Mouse (Mus musculus) heart, adult 8-10 months (tissue): ENCODE results near the gene Gm11733. TPM values are rescaled to one million over a fixed set of nuclear protein-coding genes. Genes with fewer than 3 reads are reported as not detected.
"Not testable (repeated sequence)": the region's sequence is repeated elsewhere in the genome, so short reads cannot be mapped to it uniquely, and the experiment has no call there.

ENCODE experiments used
- DNase-seq: peaks from one replicate; pipeline ENCODE4 v3.0.0; 2022; ENCODE audit warnings: low spot score
- total RNA-seq, 4 experiments: library from RNA; stranded (reverse); gene quantifications; 2 replicates each; pipeline ENCODE4 v1.2.4; 2022

Gene Gm11733
- total RNA-seq = under 1 TPM in 1 of 4 experiments, not detected in 3; 0.11 TPM

DNA sequence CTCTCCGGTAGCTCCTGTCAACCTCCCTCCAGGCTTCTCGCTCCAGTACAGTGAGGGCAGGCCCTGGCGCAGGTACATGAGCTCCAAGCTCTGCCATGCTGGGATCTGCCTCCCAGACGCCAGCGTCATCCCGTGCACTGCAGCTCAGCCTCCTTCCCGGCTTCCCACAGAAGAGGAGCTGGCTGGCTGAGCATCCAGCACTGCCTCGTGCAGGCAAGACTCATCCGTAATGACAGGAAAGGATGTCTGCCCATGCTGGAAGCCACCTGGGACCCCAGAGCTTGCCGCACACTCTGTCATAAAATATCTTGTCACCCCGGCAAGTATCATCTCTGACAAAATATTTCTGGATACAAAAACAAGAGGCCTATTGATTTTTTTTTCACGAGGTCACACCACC is at the start of gene Gm11733:
Gene Gm11733, plus strand, starts transcription at position 171 of the 400 bp plus-strand sequence.
- DNase-seq = no peak

DNA sequence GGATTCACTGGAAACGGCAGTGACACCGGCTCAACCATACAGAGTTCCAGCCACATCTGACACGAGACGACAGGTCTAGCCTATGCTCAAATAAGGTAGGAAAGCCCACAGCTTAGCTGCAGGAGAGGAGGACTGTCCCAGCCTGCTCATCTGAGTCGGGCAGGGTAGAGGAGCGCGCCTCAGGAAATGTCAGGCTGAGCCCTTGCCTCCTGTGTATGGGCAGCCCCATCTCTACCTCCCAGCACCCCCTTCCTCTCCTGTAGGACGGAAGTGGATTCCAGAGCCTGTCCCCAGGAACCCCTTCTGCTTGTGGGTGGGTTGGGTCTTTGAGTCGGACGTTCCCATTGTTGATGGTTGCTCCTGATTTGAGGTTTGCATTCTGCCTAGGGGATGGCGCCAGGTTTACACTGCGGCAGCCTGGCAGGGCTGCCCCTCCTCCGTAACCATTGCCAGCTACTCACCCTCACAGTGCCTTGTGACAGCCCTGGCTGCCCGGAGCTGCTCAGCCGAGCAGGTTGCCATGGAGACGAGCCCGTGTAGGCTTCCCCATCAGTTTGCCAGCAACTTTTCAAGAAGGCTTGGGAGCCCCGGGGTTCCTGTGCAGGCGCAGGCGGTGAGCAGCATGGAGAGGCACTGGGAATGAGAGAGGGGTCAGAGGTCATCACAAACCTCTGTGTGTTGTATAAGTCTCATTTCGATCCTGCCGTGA is 47.6 kb upstream of the Gm11733 start:
- DNase-seq = no peak

DNA sequence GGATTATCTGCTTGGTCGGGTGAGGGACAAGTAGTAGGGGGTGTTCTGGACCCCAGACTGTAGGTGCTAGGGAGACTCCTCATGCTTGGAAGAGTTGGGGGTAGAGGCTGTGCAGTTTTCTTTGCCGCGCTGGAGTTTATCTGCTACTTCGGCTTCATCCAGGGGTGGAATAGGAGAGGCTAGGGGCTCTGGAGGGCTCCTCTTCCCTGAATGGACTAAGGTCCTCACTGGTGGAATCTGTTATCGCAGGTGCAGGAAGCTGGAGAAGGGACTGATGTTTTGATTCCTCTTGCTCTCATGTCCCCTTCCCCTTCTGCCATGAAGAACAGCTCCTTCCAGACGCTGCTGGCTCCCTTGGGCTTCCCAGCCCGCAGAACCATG is 47.1 kb upstream of the Gm11733 start:
- no peak for DNase-seq

DNA sequence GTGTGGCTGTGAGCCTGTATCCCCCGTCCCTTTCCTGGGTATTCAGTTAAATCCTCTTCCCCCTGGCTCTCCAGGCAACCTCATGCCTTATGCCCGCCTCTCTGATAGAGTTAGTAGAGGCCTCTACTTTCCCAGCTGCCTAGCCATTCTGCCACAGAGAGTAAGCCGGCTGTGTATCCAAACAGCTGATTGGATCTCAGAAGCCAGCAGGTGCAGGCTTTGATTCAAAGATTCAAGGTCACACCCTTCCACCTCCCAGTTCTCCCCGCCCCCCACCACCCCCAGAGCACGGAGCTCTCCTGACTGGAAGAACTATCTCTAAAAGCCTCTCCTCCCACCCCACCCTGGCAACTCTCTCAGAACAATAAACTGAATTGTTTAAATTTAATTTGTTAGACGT is 45.8 kb upstream of the Gm11733 start:
- DNase-seq = no peak

DNA sequence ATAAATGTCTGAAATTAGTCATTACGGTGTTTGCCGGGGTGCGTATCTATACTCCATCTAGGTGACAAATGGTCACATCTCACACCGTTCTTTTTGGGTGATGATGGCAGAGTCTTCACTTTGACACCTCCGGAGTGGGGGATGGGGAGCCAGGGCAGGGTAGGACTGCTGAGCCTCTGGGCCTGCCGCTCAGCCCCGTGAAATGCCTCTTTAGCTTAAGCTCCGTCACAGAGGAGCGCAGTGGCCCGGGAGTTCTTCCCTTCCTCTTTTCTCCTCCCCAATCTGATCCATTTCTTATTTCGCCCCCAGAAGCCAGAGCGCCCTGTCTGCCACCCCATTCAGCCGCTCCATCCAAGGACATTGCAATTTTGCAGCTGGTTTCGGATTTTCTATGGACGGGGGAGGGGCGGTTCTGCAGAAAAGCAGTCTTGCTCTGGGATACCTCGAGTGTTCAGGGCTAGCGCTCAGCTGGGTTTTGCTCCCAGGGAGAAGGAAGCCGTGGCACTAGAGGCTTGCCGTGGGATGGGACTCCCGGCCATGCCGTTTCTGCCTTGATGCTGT is 43.2 kb upstream of the Gm11733 start:
- DNase-seq = no peak

DNA sequence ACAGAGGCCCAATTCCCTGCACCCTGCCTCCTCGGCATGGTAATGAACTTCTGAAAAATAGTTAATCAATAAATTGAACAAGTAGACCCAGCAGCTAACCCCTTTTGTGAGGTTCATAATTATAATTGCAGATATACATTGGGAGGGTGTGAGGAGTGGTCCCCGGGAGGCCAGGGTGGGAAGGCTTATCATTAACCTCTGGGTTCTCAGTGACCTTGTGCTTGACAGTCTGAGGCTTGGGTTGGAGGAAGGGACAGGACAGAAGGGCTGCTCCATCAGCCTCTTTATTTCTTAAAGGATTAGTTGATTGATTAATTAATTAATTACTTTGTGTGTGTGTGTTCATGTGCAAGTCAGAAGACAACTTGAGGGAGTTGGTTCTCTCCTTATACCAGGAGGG is 40.1 kb upstream of the Gm11733 start:
- no peak for DNase-seq

DNA sequence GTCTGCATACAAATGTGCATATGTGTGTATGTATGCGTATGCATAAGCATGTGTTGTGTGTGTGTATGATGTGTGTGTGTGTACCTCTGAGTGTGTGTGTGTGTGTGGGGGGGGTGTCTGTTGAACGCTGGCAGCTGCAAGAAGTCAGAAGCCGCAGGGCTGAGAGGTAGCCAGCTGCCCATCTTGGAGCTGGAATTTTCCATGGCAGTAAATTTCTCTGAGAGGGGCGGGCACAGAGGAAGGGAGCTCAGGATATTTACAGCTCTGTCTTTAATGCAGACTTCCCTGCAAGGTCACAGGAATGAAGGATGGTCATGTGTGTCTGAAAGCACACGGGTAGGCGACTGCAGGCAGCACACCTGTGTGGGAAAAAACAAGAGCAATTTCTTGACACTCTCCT is 38.5 kb upstream of the Gm11733 start:
- DNase-seq = no peak

DNA sequence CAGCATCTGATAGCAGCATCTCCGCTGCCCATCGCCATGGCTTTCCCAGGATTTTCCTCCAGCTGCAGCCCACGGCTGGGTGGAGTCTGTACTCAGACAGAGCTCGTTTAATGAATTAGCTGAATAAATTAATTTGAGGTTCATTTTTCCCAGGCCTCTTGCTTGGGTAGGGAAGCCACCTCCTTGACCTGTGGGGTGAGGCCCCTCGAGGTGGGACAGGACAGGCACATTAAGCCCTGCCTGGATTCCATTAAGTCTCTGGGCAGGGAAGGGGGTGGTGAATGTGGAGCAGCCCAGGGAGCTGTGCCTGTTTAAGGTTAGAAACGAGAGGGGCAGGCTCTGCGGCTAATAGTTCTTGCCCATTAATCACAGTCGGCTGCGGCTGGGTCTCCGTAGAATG is 30.1 kb upstream of the Gm11733 start:
- no peak for DNase-seq

DNA sequence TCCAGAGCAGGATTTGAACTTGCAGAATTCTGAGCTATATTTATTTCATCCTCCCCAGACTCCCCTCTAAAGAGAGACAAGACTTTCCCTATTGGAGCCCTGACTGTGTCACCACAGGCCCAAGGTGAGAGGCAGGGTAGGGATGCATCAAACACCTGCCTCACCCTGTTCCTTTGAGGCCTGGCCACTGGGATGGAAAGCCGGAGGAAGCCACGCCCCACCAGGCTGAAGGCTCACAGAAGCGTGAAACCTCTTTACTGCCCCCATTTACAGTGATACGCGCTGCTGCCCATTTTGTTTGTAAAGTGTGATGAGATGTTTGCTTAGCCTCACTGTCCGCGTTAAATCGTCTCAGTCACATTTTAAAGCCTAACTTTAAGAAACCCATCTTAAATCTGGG is 25.0 kb upstream of the Gm11733 start:
- DNase-seq = no peak

DNA sequence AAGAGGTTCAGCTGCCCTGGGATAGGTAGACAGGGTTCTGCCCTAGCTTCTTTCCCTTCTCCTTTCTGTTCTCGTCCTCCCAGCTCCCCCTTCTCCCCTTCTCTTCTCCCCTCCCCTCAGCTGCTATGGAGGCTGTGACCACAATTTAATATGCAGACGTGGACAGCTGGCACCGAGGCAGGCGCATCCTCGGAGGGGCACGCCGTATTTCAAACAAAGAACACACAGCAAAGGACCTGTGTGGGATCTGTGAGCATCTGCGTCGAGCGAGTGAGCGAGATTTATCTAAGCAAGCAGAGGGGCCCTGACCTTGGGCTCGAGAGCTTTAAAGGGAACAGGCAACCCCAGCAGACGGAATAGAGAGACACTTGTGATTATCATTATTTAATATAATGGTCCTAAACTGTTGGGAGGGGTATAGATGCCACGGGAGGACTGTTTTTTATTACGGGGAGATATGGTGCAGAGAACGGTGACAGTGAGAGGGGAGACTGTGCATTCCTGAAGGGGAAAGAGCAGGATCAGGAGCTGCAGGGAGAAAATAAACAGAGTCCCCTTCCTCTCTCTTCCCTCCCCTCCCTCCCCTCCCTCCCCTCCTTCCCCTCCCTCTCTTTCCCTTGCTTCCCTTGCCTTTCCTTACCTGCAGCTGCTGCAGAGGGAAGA is 21.8 kb upstream of the Gm11733 start:
- no peak for DNase-seq

DNA sequence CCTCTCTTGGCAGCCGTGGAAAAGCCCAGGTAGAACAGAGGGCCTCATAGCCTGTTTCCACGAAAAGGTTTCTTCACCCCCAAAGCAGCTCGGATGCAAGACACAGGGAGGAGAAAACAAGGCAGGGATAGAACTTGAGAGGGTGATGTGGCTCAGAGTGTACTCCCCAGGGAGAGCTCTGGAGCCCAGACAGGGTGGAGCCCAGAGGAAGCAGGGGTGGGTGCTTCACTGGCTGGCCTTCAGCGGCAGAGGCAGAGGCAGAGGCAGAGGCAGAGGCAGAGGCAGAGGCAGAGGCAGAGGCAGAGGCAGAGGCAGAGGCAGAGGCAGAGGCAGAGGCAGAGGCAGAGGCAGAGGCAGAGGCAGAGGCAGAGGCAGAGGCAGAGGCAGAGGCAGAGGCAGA is 20.8 kb upstream of the Gm11733 start:
- DNase-seq = not testable (repeated sequence)

DNA sequence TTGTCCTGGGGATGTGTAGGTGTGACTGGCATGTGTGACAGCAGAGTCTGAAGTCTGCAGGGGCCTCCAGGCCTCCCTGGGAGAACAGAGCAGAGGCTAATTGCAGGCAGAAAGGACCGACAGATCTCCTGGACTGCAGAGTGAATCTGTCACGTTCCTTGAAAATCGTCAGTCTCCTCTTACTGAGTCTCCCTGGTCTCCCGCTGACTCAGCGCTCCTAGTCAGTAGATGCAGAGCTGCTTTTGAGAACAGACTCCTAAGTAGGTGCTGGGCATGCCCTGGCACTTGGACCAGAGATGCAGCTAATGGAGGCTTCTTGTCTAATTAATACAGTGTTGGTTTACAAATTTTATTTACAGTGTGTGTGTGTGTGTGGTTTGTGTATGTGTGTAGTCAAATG is 17.9 kb upstream of the Gm11733 start:
- DNase-seq = no peak

DNA sequence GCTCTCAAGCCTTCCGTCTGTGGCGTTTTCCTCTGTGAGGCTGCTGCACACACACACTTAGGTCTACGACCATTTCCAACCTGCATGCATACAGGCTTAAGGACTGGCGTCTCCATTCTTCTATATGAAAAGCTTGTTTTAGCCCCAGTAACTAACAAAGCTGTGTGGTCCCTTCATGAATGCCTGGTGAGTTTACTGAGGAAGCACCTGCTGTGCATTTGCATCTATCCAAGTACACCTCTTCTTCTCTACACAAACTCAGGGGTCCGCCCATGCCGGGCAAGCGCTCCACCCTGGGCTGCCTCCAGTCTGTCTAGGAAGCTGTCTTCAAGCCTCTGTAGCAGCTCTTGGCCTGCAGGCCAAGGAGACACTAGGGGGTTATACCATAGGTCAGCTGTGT is 17.3 kb upstream of the Gm11733 start:
- no peak for DNase-seq

DNA sequence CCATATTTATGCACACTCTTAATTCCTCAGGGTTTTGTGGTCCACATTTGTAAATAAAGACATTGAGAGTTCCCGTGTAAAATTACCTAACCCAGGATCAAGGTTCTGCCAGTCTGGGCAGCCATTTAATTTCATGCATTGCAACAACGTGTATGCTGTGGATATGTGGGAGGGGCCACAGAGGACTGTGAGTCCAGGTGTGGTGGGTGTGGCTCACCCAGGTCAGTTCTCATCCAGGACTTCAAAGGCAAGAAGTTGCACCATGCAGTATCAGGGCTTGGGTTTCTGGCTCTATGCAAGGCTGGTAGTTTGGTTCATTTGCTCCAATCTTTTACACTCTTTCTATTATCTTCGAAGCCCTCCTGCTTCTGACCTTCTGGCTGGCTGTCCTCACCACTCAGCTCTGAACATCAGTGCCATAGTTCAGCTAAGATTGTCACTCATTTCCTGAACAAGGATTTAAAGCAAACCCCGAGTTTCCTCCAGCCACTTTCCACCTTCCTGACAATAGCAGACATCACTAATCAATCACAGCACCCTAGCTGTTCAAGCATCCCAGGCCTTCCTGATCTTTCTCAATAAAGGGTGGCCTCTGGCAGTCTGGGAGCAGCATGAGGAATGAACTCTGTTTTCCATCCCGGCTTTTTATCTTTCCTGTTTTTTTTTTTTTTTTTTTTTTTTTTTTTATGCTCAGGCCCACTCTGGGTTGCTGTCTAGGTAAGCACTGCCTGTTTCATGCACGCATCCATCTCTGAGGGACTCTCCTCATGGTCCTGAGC is 15.4 kb upstream of the Gm11733 start:
- DNase-seq = no peak

DNA sequence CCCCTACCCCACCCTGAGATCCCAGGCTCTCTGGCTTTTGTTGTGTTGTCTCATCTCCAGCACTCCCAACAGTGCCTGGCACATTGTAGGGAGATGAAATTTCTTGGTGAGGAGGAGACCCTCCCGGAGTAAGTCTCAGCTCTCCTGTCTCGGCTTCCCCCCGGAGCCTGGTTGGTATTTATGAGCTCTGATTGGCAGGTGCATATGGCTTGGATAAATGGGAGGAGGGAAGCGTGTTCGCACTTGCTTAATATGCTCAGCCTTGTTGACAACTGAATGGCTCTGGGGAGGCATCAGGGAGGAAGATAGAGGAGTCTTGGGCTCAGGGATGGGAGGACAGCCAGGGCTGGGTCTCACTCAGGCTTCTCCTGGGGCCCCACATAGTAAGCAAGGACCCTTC is 14.4 kb upstream of the Gm11733 start:
- DNase-seq = no peak

DNA sequence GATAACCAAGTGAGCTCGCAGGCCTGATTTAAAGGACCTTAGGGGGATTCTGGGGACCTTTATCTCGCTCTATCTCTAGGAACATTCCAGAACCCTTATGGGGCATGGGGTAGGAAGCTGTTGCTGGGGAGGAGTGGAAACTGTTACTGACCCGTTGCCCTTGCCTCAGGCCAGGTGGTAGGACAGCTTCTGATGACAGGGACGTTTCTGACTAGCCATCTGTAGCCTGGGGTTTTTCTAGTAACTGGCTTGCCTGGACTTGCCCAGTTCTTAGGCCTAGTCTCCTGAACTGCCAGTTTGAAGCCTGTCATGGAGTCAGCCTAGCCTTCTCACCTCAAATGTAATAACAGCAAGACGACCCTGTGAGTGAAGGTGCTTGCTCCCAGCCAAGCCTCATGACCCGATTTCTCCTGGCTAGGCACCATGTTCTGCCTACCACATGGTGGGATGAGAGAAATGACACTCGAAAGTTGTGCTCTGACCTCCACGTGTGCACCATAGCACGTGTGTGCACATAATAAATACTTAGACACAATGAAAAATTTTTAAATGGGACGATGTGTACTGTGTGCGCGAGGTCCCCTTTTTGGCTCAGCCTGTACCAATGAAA is 13.5 kb upstream of the Gm11733 start:
- no peak for DNase-seq

DNA sequence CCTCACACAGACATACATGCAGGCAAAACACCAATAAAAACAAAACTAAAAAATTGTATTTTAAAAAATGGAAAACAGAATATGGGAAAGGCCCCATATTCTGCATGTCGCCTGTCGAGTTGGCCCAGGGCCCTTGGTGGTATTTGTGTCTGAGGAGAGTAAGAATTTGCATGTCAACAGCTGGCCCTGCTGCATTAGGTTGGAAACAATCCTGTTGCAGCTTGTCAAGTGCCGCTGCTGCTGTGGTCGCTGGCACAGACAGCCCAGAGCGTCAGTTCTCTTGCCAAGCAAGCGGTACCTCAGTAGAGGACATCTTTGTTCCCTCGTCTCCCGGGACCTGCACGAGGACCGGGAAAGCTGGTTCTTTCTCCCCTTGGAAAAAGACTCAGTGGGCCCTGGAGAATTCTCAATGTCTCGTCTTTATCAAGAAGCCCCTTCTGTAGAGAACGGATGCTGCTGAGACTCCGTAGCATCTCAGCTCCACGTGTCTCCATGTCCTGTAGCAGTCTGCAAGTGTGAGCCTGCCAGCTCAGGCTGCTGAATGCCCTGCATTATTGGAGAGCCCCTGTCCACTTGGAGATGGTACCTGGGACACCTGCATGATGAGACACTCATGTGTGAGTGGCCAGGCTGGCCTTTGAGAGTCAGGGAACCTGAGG is 12.4 kb upstream of the Gm11733 start:
- DNase-seq = no peak

DNA sequence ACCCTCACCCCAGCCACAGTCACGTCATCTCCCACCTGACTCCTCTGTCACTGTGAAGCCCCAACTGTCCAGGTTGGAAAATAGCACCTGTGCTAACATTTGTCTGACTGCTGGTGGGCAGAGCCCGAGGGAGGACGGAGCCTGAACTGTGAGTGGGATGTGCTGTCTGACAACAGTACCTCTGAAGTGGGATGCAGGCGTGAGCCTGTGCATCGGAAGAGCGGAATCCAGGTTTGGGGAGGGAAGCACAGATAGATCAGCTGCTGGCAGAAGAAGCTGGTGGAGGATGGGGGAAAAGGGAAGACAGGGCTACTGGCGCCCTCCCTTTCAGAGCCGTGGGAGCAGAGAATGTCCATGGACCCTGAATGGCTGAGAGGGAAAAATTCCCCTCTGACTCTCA is 11.3 kb upstream of the Gm11733 start:
- no peak for DNase-seq

DNA sequence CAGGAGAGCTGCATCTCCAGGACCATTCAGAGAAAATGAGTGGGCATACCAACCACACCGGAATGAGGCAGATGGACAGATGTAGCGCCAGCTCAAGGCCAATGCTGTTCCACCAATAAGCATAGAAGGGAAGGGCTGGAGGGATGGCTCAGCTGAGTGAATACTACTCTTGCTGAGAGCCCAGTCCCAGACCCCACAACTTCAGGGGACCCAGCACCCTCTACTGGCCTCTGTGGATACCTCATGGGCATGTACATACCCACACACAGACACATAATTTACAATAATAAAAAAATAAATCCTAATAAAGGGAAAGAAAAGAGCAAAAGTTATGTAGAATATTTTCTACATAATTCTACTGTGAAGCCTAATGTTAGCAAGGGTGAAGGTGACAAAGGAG is 9.0 kb upstream of the Gm11733 start:
- no peak for DNase-seq

DNA sequence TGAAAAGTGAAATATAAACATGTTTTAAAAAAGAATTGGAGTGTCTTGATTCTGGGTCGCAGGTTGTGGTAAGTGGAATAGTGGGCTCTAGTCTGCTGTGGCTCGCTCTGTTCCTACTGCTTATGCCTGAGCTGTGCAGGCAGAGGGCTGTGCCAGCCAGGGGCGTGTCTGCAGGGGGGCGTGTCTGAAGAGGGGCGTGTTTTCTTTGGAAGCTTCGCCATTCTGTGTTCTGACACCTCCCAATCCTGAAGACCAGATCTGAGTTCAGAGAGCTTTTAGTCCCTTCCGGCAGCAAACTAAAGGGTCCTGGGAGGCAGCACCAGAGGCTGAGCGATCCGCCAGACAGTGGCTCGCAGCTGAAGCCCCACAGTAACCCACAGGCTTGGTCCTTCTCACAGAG is 8.5 kb upstream of the Gm11733 start:
- DNase-seq = no peak

DNA sequence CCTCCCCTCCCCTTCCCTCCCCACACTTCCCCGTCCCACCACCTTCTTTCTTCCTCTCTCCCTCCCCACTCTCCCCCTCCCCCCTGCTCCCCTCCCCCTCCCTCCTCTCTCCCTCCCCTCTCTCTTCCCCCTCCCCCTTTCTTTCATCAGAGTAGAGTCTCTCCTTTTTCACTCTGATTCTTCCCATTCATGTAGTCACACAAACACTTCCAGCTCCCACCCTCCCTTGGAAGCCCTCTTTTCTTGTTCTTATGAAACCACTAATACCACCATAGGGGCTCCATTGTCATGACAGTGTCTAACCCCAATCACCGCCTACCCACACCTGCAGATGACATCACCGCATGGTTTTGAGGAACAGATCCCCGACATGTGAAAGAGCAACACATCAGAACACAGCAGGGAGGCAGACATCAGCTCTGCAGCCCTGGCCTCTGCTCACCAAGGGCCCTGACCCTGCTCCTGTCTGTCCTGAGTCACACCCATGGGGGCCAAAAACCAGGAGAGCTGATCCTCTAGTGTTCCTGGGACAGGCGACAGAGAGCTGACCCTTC is 7.5 kb upstream of the Gm11733 start:
- DNase-seq = no peak
